Mouse (Mus musculus): ENCODE measurements at regions not wholly inside any gene's neighbourhood (a gene's known extent, or its start where the extent isn't known, plus 50 kb on each side); places are given as distances from the start of the nearest gene placed in this dataset.

DNA sequence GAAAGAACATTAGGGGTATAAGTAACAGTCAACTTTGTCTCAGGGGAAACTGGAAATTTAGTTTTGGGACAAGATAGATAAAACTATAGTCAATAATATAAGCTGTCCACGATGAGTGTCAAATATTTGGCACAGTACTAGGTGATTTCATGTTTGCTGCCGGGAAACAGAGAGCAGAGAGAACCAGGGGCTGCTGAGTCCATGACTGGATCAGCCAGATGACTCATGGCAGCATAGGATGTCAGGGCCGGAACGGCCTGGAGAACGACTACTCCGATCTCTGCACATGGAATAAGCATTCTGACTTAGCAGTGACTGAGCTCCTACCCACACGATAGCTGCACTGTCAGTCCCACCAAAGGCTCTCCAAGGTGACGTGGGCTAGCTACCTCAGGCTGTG lies 197.6 kb upstream of the Bmper start:
- no peak for DNase-seq

DNA sequence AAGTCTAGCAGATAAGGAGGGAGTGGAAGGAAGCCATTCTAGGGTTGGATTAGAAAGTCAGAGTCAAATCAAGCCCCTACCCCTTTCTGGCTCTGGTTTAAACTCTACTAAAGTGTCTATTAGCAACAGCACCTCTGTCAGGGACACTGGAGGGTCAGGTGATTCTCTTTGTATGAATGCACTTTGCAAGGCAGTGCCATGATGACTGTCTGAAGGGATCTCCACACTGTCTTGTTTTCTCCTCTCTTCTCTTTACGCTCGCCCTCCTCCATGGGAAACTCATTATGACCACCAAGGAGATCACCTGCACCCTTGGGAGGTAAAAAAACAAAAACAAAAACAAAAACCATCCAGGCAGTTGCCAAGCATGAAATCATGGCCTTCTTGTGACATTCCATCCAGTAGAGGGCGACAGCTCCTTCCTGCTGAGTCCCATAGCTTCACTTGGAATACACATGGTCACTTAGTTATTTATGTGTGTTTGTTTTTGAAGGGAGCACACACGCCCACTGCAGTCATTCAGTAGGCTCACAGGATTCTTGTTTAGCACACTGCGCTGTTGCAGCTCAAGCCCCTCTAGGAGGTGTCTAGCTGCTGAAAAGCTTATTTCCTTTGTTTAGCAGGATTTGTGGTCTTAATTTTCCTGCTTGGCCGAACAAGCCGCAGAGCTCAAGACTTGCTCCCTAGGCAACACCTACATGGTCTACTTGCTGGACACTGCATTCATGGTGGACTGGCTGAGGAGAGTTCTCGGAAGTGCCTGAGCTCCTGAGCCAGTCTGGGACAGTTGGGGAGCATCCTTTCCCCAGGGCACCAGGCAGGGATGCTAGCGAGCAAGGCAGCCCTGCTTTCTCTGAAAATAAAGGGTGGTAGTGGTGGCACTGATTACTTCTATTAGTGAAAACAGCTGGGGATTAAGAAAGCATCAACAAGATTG lies 195.2 kb upstream of the Bmper start:
- DNase-seq: peak; percentile 70 to 78

DNA sequence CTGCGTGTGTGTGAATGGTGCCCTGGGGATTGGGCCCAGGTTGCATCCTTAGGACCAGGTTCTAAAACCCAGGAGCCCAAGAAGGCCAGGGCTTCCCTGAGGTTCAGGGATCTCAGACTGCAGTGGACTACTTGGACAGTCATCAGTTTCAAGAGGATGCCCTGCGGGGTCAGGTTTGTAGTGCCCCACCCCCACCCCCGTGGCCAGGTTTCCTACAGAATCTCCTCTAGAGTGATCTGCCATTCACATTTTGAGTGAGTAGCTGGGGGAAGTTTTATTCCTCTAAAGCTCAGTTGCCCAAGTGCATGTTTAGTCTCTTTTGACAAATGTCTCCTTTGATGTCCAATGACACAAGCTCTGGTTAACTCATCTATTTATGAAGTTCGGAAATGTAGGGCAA lies 193.5 kb upstream of the Bmper start:
- no peak for DNase-seq

DNA sequence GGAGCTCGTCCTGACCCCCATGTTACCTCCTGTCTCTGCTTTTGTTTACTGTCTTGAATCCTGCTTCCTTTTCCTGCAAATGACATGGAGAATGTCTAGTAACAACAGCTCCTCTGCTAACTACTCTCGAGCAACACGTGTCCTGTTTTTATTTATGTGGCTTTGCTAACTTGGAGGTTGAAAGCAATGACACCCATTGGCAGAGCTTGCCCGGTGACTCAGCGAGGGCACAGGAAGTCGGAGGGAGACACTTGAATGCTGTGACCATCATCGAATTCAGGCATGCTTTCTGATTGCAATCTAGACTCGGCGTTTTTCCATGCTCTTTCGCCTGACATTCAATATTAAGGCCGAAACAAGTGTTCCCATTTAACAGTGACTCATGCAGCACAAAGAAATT lies 192.7 kb upstream of the Bmper start:
- no peak for DNase-seq

DNA sequence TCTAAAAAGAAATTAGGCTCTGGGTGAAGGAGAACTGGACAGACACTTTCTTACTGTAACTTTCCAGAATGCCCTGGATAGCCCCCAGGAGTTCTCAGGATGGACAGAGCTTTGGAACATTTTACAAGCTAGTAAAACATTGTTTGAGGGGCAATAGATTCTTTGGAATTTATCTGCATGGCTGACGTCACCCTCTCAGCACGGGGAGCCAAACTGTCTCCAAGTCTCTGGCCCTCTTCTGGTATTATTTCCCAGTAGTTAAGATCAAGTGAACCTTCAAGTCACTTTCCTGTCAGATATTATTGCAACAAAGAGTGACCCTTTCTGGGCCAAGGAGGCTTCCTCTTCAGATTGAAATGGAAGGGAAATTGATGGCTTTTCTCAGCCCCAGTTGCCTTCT lies 192.3 kb upstream of the Bmper start:
- no peak for DNase-seq

DNA sequence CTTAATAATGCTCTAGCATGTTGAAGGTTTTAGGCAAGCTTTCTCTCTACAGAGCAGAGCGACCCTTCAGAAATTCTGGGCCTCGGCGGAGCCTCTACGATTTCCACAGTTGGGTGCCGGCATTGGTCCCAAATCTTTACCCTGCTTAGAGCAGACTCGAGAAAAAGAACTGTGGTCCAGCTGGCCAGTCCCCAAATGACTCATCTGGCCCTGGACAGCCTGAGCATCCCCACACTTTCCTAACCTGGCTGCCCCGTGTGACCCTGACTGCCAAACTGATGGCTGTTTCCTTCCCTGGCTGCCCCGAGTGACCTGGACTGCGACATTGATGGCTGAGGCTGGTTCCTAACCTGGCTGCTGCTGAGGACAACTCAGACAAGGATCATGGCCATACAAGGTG lies 191.0 kb upstream of the Bmper start:
- peak; percentile 55 to 66 for DNase-seq

DNA sequence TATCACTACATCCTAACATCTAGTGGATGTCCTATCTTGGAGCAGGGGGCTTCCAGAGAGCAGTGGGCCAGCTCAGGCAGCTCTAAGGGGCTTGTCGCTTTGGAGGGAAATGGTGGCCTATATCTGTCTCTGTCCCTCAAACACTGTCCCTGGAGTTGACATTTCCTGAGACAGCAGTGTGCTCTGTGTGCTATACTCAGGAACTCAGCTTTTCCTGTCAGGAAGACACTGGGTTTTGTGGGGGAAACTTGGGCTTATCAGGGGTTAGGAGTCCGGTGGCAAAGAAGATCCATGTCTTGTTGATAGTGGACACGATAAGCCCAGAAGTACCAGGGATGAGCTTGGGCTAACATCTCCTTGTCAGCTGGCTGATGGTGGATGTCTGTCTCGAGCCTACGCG lies 187.6 kb upstream of the Bmper start:
- no peak for DNase-seq

DNA sequence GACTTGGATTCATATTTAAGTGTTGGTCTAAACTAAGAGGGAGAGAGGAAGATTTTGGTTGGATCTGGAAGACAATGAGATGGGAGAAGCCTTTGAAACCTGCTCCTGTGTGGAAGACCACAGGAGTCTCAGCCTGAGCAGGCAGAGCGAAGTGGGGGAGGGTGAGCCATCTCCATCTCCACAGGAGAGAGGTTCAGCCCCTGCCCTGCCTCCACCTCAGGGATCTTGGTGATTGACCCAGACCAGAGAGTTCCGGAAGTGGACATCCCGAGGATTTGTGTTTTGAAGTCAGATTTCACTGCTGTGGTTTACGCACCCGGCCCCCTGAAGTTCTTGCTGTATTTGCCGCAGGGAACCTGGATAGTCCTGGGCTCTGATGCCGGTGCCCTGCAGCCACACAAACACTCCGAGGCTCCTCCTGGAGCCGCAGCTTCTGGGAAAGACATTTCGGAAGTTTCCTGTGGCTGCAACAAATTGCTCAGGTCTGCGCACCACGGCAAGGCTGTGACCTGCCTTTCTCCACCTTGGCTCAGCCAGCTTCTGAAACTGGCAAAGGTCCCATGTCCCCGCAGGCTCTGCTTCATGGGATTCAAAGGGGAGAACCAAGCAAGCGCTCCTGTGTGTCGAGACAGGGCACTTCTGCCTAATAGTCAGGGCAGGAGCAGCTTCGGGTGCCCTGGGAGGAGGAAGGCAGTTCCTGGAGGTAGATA lies 186.8 kb upstream of the Bmper start:
- peak; percentile 63 to 72 for DNase-seq

DNA sequence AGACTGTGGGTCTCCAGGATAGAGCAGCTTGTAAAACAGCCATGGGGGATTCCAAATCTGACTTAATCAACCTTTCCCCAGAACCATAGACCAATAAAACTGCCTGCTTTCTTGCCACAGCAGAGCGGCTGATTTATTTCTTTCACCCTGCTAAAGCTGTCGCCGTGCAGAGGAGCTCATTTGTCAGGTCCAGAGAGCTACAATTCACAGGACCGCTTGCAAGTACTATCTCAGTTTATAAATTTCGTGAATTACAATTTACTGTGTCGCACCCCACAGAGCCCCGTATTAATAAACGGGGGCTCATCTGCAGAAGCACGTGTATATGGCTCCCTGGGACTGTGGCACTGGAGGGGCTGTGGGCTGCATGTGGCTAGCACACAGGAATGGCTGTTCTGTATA lies 185.4 kb upstream of the Bmper start:
- no peak for DNase-seq

DNA sequence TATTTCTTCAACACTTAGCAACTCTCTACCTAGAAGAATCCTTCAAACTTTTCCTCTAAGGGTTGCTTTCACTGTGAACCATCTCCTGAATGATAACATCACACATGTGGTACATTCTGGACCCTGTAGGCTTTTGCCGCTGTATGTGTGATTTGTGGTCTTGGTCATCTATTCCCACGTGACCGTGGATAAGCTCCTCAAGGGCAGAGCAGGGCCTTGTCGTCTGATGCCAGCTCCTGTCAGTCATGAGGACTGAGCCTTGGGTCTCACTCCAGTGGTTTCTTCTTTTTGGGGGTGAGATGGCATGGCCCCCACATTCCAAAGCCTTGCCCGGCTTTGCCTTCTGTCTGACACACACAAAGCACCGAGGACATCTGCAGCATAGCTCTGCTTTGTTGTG lies 183.3 kb upstream of the Bmper start:
- no peak for DNase-seq

DNA sequence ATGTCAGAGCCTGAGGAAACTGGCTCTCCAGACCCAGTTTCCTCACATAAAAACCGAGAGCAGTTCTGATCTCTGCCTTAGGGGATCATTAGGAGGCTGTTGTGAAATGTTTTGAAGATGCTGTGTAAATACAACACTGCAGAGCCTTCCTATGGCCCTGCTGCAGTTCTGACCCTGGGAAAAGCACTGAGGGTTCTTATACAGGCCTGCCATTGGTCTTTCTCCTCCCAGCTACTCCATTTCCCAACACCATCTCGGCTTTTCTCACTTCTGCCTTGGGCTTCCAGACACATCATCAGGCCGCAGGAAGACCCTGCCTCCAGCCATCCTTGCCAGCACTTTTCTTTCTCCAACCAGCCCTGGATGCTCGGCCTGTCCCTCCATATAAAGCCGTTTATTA lies 181.9 kb upstream of the Bmper start:
- DNase-seq: no peak

DNA sequence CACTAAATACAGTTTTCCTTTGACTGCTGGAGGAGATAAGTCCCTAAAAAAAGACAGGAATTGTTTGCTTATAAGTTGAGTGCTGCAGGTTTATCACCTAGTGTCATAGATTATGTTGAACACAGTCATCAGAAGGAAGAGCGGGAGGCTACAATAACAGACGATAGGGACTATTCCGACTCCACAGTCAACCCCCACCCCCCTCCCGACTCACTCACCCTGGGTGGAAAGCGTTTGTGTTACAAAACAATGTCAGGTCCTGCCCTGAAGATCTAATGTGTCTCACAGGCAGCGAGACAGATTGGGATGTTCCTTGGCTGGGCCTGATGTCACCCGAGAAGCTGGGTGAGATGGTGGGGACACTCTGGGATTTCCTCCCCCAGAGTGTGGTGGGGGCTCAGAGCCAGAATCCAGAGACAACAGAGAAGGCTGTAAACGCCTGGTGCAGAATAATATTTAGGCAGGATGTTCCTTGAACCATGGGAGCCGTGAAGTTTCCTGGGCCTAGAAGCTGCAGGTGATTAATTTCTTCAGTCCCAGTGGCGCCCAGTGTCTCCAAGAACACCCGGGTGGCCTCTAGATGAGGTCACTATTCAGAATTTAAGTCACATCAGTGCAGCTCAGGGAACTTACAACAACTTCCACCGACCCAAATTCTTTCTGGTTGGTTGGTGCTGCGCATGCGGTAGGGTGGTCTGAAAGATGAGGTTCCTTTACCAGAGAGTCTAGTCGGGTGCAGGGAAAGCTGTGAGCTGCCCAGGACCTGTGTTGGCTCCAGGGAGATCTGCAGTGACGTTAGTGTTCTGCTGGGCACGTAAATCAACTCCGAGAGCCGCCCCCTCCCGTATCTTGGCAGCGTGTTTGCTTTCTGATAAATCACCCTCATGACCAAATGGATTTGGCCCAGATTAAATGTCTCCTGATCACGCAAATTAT lies 181.1 kb upstream of the Bmper start:
- no peak for DNase-seq

DNA sequence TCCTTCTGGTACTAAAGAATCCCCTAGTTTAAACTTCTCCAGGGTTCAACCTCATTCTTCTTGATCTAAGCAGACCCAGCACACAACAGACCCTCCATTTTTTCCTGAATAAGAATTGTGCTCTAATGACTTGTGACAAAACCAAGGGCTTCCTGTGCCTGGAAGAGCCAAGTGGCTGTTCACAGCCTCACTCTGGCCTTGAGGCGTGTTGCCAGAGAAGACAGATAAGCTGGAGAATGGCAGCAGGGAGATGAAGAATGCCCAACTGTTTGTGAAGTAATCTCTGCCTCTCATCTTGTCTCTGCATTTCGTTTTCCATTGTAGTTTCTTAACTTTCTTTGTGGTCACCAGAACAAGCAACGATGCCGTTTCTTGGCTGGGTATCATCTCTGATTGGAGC lies 179.9 kb upstream of the Bmper start:
- DNase-seq: no peak

DNA sequence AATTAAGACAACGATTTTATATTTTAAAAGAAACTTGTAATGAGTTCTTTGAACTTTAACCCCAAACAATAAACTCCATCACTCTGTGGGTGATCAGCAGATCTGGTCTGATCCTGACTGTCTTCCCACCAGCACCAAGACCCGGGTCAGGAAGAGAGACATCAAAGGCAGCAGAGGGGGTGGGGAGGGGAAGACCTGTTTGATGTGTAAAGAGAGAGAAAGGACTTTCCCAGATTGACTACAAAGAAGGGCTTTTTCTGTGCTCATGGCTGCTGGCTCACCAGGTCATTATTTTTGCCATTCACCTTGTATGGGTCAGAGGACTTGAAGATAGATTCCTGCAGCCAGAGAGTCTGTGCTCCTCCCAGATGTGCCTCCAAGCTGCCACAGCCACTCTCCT lies 177.4 kb upstream of the Bmper start:
- DNase-seq: no peak

DNA sequence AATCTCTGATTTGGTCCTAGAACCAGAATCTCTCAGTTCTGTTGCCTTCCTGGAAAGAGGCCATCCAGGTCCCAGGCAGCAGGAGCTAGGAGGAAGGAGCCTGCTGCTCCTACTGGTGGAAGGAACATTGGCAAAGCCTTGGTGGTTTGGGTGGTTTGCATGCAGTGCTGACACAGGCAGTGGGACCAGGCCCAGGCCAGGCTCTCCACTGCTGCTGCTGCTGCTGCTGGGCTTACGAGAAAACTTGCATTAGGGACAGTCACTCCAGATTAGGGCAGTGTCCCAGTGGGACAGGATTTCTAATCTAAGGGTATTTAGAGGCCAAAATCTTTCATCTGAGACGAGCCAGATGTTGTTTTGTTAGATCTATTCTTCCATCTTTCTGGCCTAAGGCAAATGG lies 172.1 kb upstream of the Bmper start:
- DNase-seq: no peak

DNA sequence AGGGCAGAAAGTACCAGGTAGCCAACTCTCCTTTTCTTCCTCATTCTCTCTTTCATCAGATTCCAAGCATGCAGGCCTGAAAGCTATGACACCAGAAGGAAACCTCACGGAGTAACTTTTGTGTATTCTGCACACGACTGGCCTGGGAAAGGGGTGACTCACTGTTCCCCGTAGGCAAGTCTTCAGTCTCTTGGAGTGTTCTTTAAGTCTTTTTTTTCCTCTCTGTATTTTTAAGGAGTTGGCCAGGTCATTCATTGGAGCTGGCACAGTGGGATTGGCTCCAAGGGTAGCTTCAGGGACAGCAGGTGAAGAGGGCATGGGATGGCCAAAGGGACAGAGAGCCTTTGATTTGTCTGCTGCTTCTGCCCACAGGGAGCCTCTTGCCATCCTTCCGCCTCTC lies 163.3 kb upstream of the Bmper start:
- DNase-seq: no peak

DNA sequence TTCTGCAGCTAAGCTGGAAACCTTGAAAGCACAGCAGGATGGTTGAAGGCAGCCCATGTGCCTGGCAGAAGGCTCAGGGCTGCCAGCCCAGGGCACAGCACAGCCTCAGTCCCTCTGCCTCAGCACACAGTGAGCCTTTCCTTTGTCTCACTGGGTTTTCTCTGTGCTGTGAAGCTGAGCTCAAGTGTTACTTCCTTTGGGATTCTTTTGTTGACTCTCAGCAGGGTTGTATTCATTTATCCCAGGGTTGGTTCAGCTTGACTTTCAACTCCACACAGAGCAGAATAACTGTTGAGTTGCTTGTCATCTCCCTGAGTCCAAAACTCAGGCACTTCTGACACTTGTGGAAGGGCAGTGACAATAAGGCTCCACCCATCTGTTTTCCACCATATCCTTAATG lies 162.3 kb upstream of the Bmper start:
- DNase-seq: no peak

DNA sequence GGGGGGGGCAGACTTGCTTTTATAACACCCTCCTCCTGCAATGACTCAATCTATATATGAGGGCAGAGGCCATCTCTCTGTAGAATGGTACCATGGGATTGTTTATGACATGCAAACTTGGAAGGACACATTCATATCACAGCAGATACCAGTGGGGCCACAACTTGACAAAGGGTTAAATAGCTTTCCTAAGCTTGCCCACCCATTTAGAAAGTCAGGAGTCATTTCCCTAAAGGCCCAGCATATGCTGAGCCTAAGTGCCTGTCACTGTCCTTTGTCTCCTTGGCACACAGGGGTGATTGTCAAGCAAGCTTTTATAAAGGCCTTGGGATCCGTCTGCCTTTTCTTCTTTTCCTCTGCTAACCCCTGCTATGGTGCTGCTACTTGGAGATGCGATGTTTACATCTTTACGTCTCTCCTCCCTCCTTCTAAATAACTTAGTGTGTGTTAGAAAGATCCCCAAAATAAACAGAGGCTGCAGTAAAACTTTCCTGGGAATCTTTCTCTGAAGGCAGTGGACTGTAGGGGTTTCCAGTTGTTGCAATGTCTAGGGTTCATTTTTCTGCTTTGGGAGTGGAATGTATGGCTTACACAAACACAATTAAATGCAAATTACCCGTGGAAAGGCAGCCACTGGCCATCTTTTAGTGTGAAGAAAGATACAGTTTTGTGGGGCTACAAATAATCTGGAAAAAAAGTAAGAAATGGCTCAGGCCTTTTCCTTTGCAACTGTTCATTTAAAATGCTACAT lies 161.5 kb upstream of the Bmper start:
- no peak for DNase-seq

DNA sequence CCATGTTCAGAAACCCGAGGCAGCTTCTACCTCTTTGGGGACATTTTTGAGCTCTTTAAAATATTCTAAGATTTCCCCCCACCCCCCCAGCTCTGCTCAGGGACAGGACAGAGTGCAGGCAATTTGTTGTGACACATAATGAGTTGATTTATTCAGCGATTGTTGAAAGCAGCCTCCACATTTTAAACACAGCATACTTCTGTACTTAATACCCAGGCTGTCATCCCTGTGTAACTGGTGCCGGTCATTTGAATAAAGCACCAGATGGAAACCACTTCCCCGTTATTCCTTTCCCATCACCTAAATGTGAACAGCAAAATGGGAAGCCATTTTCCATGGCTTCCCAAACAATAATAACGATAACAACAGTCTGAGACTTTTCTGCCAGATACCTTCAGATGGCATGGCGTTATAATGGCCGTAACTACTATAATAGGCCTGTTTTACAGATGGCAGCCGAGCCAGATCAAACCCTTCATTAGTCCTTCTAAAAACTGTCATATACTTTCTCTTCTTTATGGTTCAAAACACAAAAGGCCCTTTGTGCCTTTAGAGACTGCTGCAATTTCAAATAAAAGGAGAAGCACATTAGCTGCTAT lies 160.7 kb upstream of the Bmper start:
- DNase-seq: no peak

DNA sequence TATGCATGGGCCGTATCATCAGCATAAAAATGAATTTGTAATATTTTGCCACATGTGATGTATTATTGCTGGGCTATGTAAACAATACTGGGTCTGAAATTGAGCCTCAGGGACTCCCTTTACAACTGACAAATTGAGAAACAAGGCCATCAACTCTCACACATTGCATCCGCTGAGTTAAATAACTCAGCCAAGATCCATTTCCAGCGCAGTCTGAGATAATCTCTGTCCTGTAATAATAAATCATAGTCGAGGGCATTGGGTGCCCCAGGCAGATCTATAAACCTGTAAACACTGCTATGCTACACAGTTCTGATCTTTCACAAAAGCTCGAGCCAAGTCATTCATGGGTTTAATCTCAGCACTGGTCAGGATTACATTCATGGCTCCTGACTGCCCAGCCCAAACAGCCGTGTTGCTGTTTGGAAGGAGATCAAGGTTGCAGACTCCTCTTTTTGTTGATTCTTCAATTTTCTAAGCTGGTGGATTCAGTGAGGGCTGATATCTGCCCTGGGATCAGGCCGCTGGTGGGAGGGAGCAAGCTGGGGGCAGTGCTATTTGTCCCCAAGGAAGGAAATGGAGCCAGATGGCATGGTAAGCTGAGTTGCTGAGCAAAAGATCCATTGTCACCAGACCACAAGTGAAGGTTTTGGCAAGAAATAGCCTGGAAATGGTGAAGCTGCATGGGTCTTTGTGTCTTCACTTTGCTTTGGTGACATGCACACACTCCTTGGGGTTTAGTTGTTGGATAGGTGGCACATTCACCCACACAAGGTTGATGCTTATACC lies 160.0 kb upstream of the Bmper start:
- DNase-seq: no peak

DNA sequence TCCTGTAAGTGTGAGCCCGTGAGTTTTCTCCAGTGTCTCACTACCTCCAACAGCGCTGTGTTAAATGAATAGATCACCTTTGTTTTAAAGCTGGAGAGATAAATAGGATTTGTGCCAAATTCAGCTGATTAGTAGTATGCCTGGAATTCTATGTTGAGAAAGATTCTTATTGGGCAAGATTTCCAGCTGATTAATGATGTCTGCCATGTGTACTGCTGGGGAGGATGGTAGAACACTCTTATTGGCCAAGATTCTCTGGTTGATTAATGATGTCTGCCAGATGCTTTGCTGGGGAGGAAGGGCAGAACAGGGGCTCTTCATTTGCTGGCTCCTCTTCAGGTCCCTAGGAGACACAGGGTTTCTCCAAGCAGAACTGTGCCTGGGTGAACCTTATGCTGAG lies 158.9 kb upstream of the Bmper start:
- DNase-seq: no peak
